ENCODE assay signal across 7 mouse cellular contexts in the genomic region with DNA sequence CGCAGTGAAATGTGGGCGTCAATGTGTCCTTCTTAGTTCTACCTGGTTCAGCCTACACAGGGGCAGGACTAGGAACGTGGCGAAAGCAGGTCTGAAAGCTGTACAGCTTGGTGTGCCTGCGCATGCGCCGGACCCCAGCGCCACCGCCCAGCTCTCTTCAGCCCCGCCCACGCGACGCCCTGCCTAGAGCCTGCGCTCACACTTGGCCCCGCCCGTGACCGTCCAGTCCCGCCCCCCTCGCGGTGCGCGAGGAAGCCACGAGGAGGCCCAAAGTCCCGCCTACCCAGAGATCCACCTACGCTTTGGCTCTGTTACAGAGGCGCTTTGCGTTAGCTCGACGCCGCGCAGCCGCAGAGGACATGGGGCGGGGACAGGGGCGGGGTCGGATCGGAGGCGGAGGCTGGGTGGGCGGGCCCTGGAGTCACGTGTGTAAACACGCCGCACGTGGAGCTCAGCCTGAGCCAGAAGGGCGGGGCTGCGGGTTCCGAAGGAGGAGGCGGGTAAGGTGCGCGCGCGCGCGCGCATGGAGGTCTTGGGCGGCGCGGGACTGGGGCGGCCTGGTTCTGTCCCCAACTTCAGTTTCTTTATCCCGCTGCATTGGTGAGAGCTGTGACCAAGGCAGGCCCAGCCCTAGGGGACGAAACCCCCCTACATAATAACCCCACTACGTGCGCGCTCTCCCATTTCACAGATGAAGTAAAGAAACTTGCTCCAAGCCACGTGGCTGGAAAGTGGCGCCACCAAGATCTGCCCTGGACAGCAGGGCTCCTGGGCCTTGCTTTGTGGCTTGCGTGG. TPM values are rescaled to one million over a fixed set of nuclear protein-coding genes. Genes with fewer than 3 reads are reported as not detected.
A peak's percentile ranks its signal among the peaks of the same experiment; 100 is the strongest.
DNase-seq lines count a peak whose midpoint lies in the region; ATAC-seq lines count a peak whose summit lies in the region.

No protein-coding gene starts in this region.

- intact Hi-C loops in gastrocnemius, postnatal 36 days (cut with DNase I): no loop called here
- intact Hi-C loops in left cerebral cortex, postnatal 25 days (cut with DNase I): loop anchor here (1.0 to 2.0 kb wide), 2 partner anchors 22 to 56 kb away; a partner anchor contains a TSS

- H3K36me3 ChIP-seq in intestine, embryonic 15.5 days: no peaks in the 10 kb centered on the region
- no peaks in the 10 kb centered on the region for H3K36me3 ChIP-seq in midbrain, embryonic 10.5 days

- WGBS in intestine, embryonic 15.5 days: under 1% methylated on average over 65 of the region's 65 CpGs
- under 1% methylated on average over 65 of the region's 65 CpGs for WGBS in midbrain, embryonic 10.5 days

- H3K4me2 ChIP-seq in intestine, embryonic 15.5 days (replicated peaks): peak overlapping the region; percentile 84

- peaks cover 14% of the 10 kb centered on the region for H3K4me1 ChIP-seq in intestine, embryonic 15.5 days (replicated peaks)
- H3K4me1 ChIP-seq in midbrain, embryonic 10.5 days: peaks cover 23% of the 10 kb centered on the region

- H3K27me3 ChIP-seq in intestine, embryonic 15.5 days (replicated peaks): no peaks in the 10 kb centered on the region
- H3K27me3 ChIP-seq in midbrain, embryonic 10.5 days (ENCODE audit: low read depth, poor library complexity, severe bottlenecking): peaks cover 31% of the 10 kb centered on the region

- no peaks in the 10 kb centered on the region for H3K9me3 ChIP-seq in intestine, embryonic 15.5 days
- H3K9me3 ChIP-seq in midbrain, embryonic 10.5 days (replicated peaks): no peaks in the 10 kb centered on the region

- peak overlapping the region; percentile 44 for H3K4me3 ChIP-seq in intestine, embryonic 15.5 days (replicated peaks)
- H3K4me3 ChIP-seq in midbrain, embryonic 10.5 days: peak overlapping the region; percentile 55

- H3K9ac ChIP-seq in intestine, embryonic 15.5 days: peak overlapping the region; percentile 37

- peak overlapping the region; percentile 49 for H3K27ac ChIP-seq in intestine, embryonic 15.5 days
- peak overlapping the region; percentile 64 for H3K27ac ChIP-seq in midbrain, embryonic 10.5 days (replicated peaks)

- peak; percentile 98 for ATAC-seq in intestine, embryonic 15.5 days

- DNase-seq in adrenal gland, adult 2 months: peak; percentile 100
- DNase-seq in embryo, embryonic 11.5 days (ENCODE audit: low read depth, low spot score): peak; percentile 99
- peak; percentile 98 to 100 for DNase-seq in gastrocnemius, postnatal 36 days
- peak; percentile 99 to 100 for DNase-seq in left cerebral cortex, postnatal 25 days (ENCODE audit: low spot score in 2 of 2)
- peak; percentile 99 for DNase-seq in midbrain, embryonic 10.5 days (ENCODE audit: low spot score)
- DNase-seq in right cerebral cortex, postnatal 4 days: peak; percentile 98

RNA-seq across cellular contexts. Expression of a gene that starts 22.4 kb away (rescaled TPM):
- total RNA-seq in adrenal gland, adult 2 months (2021): 1 to 10 TPM; 5.9 to 6.1 TPM
- polyA plus RNA-seq in adrenal gland, adult 2 months (2012; rRNA removed): 10.3 and 11.9 TPM in 2 replicates
- 1 to 10 TPM in 1 of 2 experiments, under 1 TPM in 1; 0.49 to 1.5 TPM for total RNA-seq in gastrocnemius, postnatal 36 days (2021)
- polyA plus RNA-seq in intestine, embryonic 15.5 days (2015; fragmentation: Nextera tagmentation; extraction: Ambion mirVana): 57.2 and 59.4 TPM in 2 replicates
- total RNA-seq in left cerebral cortex, postnatal 25 days (2021): 10 to 100 TPM; 16.7 to 18.8 TPM
- polyA plus RNA-seq in midbrain, embryonic 10.5 days (2016; fragmentation: Nextera tagmentation; extraction: Ambion mirVana): 71.1 and 94.2 TPM in 2 replicates

Comparison
In these comparisons a context has a peak if more than half of its experiments do, and no peak if none do; other contexts are left out.
1. Peak in every context shown above with its lines: DNase-seq, ATAC-seq, H3K4me3 ChIP-seq and H3K27ac ChIP-seq.